Mouse (Mus musculus) stomach, embryonic 15.5 days (tissue): ENCODE results near the gene Chd6. TPM values are rescaled to one million over a fixed set of nuclear protein-coding genes. Genes with fewer than 3 reads are reported as not detected.

Experiments used
- polyA plus RNA-seq: library from polyadenylated mRNA; unstranded; fragments of >200 nt; fragmentation: Nextera tagmentation; extraction: Ambion mirVana; gene quantifications from 2 replicates; pipeline ENCODE4 v1.2.1, GENCODE M21; 2015

Chd6 gene
- polyA plus RNA-seq, 1 experiment from 2014 or later: 25.7 TPM

Other genes starting within 250 kb of the Chd6 start
- gene Zhx3, start 236.1 kb downstream of the Chd6 start, polyA plus RNA-seq: 8.9 and 10.8 TPM in 2 replicates
- 8.2 and 9.3 TPM in 2 replicates for gene Lpin3, start 228.4 kb downstream of the Chd6 start, polyA plus RNA-seq
- 28.0 and 34.6 TPM in 2 replicates for gene Emilin3, start 196.7 kb downstream of the Chd6 start, polyA plus RNA-seq